Mouse (Mus musculus): Measurements from ENCODE around the gene Scfd2.

- TF ChIP-seq CTCF (IDR thresholded peaks at IDR 0.05; ENCODE audit: low read depth, low read length), result no peak
- no peak for TF ChIP-seq POLR2A (IDR thresholded peaks at IDR 0.05; ENCODE audit: extremely low read depth, insufficient read depth, low read length)
Measured at GRCm38 (mm10) chr5:74155860-74156351, 375.7 kb downstream of the Scfd2 start.

Data from liver, adult 2 months (tissue).